Mouse (Mus musculus) olfactory bulb, adult 2 months (tissue): Measurements from ENCODE around the gene Prkag2. TPM values are rescaled to one million over a fixed set of nuclear protein-coding genes. Genes with fewer than 3 reads are reported as not detected.

Experiments used
- H3K27ac ChIP-seq: fragments of 200-500 bp; 2 replicates; pipeline ENCODE4 v1.5.1; 2012; ENCODE audit warnings: low read depth, low read length; ENCODE audit not compliant: insufficient read depth
- H3K4me1 ChIP-seq: fragments of 200-500 bp; 2 replicates; pipeline ENCODE4 v1.6.1; 2012; ENCODE audit warnings: low read length; ENCODE audit not compliant: control insufficient read depth, insufficient read depth
- H3K4me3 ChIP-seq: fragments of 200-500 bp; 2 replicates; pipeline ENCODE4 v1.5.1; 2012; ENCODE audit warnings: mild to moderate bottlenecking, low read depth, low read length, moderate library complexity; ENCODE audit not compliant: insufficient read depth
- CTCF ChIP-seq: fragments of 200-500 bp; IDR thresholded peaks from 2 replicates; pipeline ENCODE4 v1.5.1; 2012; ENCODE audit warnings: low read depth, mild to moderate bottlenecking, low read length, moderate library complexity; ENCODE audit not compliant: insufficient read depth
- POLR2A ChIP-seq: fragments of 200-500 bp; IDR thresholded peaks from 2 replicates; pipeline ENCODE4 v1.6.1; 2012; ENCODE audit warnings: mild to moderate bottlenecking, low read depth, low read length, moderate library complexity; ENCODE audit not compliant: insufficient read depth
- whole genome bisulfite sequencing: fragments of 180-500 bp; shearing (Covaris S2); methylation state at CpG from one replicate; pipeline ENCODE4 v1.1.7; 2018; 5-methylcytosine and 5-hydroxymethylcytosine counted together
- polyA plus RNA-seq: library from polyadenylated mRNA; stranded (reverse); fragments of >200 nt; gene quantifications from 2 replicates; pipeline ENCODE4 v1.2.4, GENCODE M21; 2012; ENCODE audit warnings: low replicate concordance; ENCODE audit not compliant: missing spikeins, insufficient read depth, insufficient read length

Gene Prkag2
- polyA plus RNA-seq, 1 experiment: not detected

DNA sequence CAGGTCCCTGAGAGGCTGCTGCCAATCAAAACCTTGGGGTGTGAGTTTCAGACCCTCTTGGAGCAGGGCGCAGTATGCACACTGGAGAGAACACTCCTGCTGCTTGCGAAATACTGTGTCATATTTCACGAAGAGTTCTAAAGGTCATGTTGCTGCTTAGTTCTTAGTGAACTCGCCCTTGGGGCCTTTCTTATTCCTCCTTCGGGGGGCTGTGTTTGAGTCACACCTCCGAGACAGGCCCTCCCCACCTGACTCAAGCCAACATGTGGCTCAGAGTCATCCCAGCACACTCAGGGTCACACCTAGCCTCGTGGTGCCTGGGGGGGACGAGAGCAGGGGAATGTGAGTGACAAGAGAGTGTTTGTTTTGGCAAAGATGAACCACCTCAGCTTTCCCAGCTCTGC is 99.0 kb downstream of the Prkag2 start:
- Histone ChIP-seq H3K27ac (no peak overlapping the region), H3K4me3 (no peak overlapping the region), H3K4me1 (no peaks in the 10 kb centered on the region)
- 77% methylated on average over 8 of the region's 8 CpGs for WGBS
- TF ChIP-seq POLR2A (no peak), CTCF (no peak)

DNA sequence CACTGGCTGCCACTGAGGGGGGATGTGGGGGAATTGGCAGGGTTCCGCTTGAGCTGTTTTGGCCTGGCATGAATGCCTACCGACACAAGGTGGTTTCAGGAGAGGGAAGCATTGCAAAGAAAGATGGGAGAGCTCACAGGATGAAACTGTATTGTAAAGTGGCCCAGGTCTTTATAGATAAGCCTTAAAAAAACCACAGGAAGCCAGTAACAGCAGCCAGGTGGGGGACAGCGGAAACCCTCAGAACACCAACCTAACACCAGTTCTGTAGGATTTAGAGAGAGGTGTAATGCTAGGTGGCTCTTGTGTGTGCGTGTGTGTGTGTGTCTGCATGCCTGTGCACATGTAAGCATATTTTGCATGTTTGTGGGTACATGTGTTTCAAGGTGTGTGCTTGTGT is 101.1 kb downstream of the Prkag2 start:
- 87% methylated on average over 4 of the region's 4 CpGs for WGBS
- TF ChIP-seq POLR2A (no peak), CTCF (no peak)

DNA sequence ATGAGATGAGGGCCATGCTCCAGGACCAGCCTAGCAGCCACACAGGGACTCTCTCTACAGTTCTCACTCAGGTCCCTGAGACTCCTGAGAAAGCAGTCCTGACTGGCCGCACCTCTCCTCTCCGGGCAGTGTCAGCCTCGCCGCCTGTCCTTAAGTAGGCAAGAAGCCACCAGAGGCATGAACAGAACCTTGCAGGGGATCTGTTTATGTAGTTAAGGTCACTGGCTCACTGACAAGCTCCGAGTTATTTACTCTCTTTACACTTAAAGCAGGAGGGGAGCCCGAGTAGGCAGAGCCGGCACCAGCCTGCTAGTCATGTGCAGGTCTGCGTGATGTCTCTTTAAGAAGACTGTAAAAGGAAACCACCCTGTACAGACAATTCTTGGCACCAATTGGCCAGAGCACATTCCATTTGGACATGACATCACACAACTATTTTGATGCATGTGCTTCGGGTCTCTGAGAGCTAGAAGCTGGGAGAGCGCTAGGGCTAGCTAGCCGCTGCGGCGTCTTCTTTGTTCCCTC is 104.8 kb downstream of the Prkag2 start:
- Histone ChIP-seq H3K4me1 (peaks cover 31% of the 10 kb centered on the region), H3K4me3 (peak overlapping the region; percentile 30; the same call in 1 of the 2 replicates), H3K27ac (peak overlapping the region; percentile 34; the same call in 1 of the 2 replicates)
- 39% methylated on average over 13 of the region's 13 CpGs for WGBS
- no peak for TF ChIP-seq CTCF
- TF ChIP-seq POLR2A: no peak

More for the DNA sequence above, 101.1 kb downstream of the Prkag2 start:
- H3K4me3 ChIP-seq: no peak overlapping the region
- H3K4me1 ChIP-seq: peaks cover 14% of the 10 kb centered on the region
- no peak overlapping the region for H3K27ac ChIP-seq

DNA sequence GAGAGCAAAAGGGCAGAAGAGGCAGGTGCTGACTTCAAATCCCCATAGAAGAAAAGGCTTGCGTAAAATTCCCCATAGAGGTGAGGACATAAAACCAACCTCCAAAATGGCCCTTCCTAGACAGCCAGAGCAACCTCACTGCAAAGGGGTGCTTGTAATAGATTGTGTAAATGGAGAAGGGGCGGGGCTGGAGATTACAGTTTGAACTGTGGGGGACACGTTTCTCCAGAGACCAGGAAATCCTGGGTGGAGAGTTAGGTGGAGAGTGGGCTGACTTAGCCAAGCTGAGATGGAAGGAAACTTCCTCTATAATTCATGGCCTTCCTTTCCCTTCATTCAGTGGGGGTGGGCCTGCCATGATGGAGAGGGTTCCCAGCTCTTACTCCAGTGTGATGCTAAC is 107.3 kb downstream of the Prkag2 start:
- TF ChIP-seq POLR2A: no peak
- TF ChIP-seq CTCF: no peak
- WGBS: 67% methylated on average over 3 of the region's 3 CpGs
- Histone ChIP-seq H3K27ac (no peak overlapping the region), H3K4me3 (no peak overlapping the region), H3K4me1 (peaks cover 34% of the 10 kb centered on the region)

GRCm38 (mm10) chr5:24991575-24991974 is 108.9 kb downstream of the Prkag2 start:
- TF ChIP-seq POLR2A (no peak), CTCF (no peak)
- 91% methylated on average over 1 of the region's 1 CpGs for WGBS
- Histone ChIP-seq H3K27ac (no peak overlapping the region), H3K4me3 (no peak overlapping the region), H3K4me1 (peaks cover 40% of the 10 kb centered on the region)

DNA sequence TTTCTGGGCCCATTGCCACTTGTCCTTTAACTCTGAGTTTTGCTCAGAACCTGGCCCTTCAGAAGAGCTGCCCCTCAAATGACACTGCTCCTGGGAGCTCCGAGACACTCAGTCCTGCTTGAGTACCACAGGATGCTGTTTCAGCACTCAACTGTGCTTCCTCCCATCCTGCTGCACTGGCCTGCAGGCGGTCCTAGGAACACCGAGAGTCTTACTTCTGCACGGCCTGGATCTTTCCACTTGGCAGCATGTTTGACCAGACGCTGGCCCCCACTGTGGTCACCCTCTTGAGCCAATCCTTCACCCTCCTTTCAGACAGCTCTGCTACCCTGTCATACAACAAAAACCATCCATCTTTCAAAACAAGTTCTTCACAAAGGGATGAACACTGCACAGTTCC is 110.0 kb downstream of the Prkag2 start:
- no peak for TF ChIP-seq CTCF
- no peak for TF ChIP-seq POLR2A
- Histone ChIP-seq H3K4me3 (no peak overlapping the region), H3K4me1 (peaks cover 43% of the 10 kb centered on the region), H3K27ac (no peak overlapping the region)
- WGBS: 90% methylated on average over 5 of the region's 5 CpGs

DNA sequence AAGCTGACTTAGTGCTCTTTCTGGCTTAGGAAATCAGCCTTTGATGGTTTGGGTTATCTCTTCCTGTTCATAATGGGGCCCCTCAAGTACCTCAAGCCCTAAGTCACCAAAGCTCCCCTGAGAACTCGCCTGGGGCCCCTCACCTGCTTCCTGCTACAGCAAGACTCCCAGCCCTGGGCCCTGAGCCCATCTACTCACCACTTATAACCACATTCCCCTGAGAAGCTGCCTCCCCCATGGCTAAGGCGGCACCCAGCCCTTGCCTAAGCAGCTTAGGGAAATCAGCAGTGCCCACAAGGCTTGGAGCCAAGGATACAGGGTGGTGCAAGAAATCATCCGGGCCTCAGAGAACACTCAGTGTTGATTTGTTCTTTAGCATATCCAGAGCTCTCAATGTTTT is 110.8 kb downstream of the Prkag2 start:
- TF ChIP-seq POLR2A (no peak), CTCF (no peak)
- H3K27ac ChIP-seq: no peak overlapping the region
- peaks cover 45% of the 10 kb centered on the region for H3K4me1 ChIP-seq
- WGBS: 63% methylated on average over 3 of the region's 3 CpGs
- H3K4me3 ChIP-seq: no peak overlapping the region

GRCm38 (mm10) chr5:24986956-24987355 is 113.5 kb downstream of the Prkag2 start:
- TF ChIP-seq CTCF (no peak), POLR2A (no peak)
- Histone ChIP-seq H3K4me3 (peak overlapping the region; percentile 31; the same call in 1 of the 2 replicates), H3K27ac (peak overlapping the region; percentile 52; the same call in 1 of the 2 replicates), H3K4me1 (peaks cover 42% of the 10 kb centered on the region)
- WGBS: 30% methylated on average over 2 of the region's 2 CpGs

DNA sequence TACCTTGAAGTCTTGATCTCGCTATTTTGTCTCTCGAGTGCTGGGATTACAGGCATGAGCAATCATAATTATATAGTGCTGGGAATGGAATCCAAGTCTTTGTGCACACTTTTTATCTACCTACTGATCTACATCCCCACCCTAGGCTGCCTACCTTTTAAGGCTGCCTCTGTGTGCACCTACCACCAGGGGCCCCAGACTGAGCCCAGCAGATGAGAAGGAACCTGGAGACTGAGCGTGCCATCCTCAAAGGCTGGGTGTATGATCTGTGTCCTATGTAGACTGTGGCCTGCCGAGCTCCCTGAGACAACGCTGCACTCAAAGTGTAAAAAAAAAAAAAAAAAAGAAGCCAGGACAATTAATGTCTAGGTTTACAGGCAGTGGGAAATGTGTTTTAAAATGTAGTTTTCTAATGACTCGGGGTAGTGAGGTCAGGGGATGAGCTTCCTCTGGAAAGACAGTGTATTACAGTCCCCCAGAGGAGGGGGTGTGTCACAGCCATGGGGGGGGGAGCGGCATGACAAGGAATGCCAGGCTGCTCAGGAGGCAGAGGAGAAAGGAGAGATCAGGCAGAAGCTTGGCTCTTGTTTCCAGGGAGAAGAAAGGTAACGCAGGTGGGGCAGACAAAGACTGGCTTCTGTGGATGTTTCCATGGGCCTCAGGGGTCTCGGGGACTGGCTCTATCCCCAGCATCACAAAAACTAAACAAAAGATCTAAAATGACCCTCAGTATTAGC is 114.1 kb downstream of the Prkag2 start:
- WGBS: 38% methylated on average over 9 of the region's 9 CpGs
- Histone ChIP-seq H3K4me1 (peaks cover 44% of the 10 kb centered on the region), H3K27ac (peak overlapping the region; percentile 94), H3K4me3 (peak overlapping the region; percentile 44)
- TF ChIP-seq POLR2A: no peak
- TF ChIP-seq CTCF: no peak
